Mouse (Mus musculus): Measurements from ENCODE around the gene Tcp1. TPM values are rescaled to one million over a fixed set of nuclear protein-coding genes. Genes with fewer than 3 reads are reported as not detected.
"Not testable (repeated sequence)": the region's sequence is repeated elsewhere in the genome, so short reads cannot be mapped to it uniquely, and the experiment has no call there.

Gene Tcp1
- polyA plus RNA-seq, 1 experiment from 2014 or later = 362 TPM

DNA sequence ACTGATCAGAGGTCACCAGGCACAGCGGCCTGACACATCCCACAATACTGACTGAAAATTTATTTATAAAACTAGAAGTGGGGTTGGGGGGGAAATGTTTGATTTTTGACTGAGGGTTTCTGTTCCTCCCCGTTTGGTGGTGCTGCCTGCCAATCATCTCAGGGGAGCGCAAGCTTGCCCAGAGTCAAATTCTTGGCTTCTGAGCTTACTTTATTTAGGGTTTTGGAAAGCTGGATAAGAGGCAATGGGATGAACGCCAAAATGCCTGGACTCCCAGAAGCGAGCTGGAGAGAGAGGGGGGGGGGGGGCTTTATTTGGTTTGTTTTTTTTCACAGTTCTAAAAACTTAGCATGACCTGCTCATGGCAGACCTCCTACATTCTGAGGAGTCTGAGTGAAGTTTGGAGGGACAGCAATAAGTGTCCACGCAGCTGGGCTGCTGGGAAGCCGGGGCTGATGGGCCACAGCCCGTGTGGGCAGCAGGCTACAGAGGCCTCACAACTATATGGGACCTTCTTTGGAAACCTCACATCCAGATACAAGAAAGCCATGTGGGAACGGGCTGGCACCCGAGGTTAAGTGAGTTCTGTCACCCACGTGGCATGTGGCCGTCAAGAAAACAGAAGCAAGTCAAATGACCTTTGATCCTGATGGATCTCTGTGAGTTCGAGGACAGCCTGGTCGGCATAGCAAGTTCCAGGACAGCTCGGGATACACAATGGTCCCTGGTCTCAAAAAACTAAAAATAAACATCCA lies 28.3 kb upstream of the Tcp1 start:
- Histone ChIP-seq H3K9me3 (ENCODE audit: control insufficient read depth, low read length) (no peaks in the 10 kb centered on the region), H3K27ac (ENCODE audit: low read length) (peak overlapping the region; percentile 48), H3K36me3 (ENCODE audit: control insufficient read depth, insufficient read depth, low read length) (no peaks in the 10 kb centered on the region), H3K4me3 (ENCODE audit: low read length) (no peak overlapping the region), H3K4me1 (replicated peaks; ENCODE audit: control insufficient read depth, insufficient read depth, low read length) (peaks cover 5% of the 10 kb centered on the region), H3K4me2 (ENCODE audit: low read depth, low read length) (no peak overlapping the region), H3K27me3 (ENCODE audit: control insufficient read depth, insufficient read depth, low read depth, low read length) (no peaks in the 10 kb centered on the region), H3K9ac (ENCODE audit: low read length) (no peak overlapping the region)
- WGBS = 40% methylated on average over 15 of the region's 15 CpGs
- peak; percentile 65 for ATAC-seq (ENCODE audit: low read depth)

DNA sequence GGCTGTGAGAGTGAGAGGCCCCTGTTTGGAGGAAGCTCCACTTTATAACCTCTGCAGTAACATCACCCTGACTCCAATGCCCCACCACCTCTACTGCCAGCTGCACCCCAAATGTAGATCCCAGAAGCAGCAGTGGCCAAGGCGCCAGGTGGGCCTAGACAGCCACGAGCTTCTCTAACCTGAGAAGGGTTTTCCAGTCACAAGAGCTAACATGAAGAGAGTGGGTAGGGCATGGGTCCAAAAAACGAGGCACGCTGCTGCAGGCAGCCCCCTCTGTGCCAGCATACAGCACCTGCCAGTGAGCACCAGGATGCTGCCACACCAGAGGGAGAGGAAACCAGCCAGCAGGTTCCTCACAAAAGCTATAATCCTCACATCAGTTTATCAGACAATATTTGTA lies 24.4 kb upstream of the Tcp1 start:
- Histone ChIP-seq H3K27me3 (ENCODE audit: control insufficient read depth, insufficient read depth, low read depth, low read length) (no peaks in the 10 kb centered on the region), H3K27ac (ENCODE audit: low read length) (no peak overlapping the region), H3K4me3 (ENCODE audit: low read length) (no peak overlapping the region), H3K9ac (ENCODE audit: low read length) (no peak overlapping the region), H3K9me3 (ENCODE audit: control insufficient read depth, low read length) (no peaks in the 10 kb centered on the region), H3K4me1 (replicated peaks; ENCODE audit: control insufficient read depth, insufficient read depth, low read length) (peaks cover 5% of the 10 kb centered on the region), H3K36me3 (ENCODE audit: control insufficient read depth, insufficient read depth, low read length) (no peaks in the 10 kb centered on the region), H3K4me2 (ENCODE audit: low read depth, low read length) (no peak overlapping the region)
- 81% methylated on average over 4 of the region's 4 CpGs for WGBS
- ATAC-seq (ENCODE audit: low read depth) = no peak

DNA sequence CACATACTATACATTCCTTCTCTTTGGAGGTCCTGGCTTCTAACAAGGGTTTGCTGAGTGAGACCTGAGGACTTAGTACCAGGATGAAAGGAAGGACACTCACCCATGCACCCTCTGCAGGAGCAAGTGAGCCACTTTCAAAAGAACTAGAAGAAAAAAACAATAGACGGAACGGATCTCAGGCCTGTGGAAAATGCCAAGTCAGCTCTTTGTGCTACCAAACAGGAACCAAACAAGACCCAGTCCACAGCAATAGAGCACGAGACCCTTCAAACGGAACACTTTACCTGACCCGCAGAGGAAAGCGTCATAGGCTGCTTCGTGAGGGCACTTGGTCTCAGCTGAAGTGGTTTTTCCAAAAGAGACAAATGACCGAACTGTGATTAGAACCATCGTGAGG lies 23.5 kb upstream of the Tcp1 start:
- ATAC-seq (ENCODE audit: low read depth) = no peak
- H3K27ac ChIP-seq (ENCODE audit: low read length) = no peak overlapping the region

DNA sequence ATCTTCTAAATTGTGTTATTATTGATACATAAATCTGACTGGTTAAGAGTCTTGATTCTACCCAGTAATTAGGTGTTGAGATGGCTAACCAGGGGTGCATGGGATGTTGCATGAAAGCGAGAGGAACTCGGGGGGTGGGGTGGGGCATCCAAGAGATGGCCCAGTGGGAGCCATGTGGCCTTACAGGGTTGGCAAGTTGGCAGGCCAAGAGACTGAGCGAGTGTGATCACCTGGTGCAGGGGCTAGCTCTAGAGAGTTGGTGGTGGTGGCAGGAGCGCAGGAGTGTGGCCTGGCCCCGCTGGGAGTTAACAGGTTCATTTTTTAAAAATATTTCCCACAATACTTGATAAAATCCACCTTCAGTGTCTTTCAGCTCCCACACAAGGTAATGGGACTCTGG lies 17.8 kb upstream of the Tcp1 start:
- H3K4me2 ChIP-seq (ENCODE audit: low read depth, low read length) = no peak overlapping the region
- H3K4me3 ChIP-seq (ENCODE audit: low read length) = no peak overlapping the region
- H3K4me1 ChIP-seq (replicated peaks; ENCODE audit: control insufficient read depth, insufficient read depth, low read length) = no peaks in the 10 kb centered on the region
- ATAC-seq (ENCODE audit: low read depth) = peak; percentile 15; the same call in 1 of the 2 replicates
- no peaks in the 10 kb centered on the region for H3K27me3 ChIP-seq (ENCODE audit: control insufficient read depth, insufficient read depth, low read depth, low read length)
- H3K27ac ChIP-seq (ENCODE audit: low read length) = no peak overlapping the region
- H3K9ac ChIP-seq (ENCODE audit: low read length) = no peak overlapping the region
- no peaks in the 10 kb centered on the region for H3K9me3 ChIP-seq (ENCODE audit: control insufficient read depth, low read length)
- no peaks in the 10 kb centered on the region; the same call in 1 of the 2 replicates for H3K36me3 ChIP-seq (ENCODE audit: control insufficient read depth, insufficient read depth, low read length)
- 88% methylated on average over 5 of the region's 5 CpGs for WGBS

More for the DNA sequence above, 23.5 kb upstream of the Tcp1 start:
- no peaks in the 10 kb centered on the region for H3K4me1 ChIP-seq (replicated peaks; ENCODE audit: control insufficient read depth, insufficient read depth, low read length)
- H3K9ac ChIP-seq (ENCODE audit: low read length) = no peak overlapping the region
- WGBS = 85% methylated on average over 9 of the region's 9 CpGs
- H3K27me3 ChIP-seq (ENCODE audit: control insufficient read depth, insufficient read depth, low read depth, low read length) = no peaks in the 10 kb centered on the region
- no peaks in the 10 kb centered on the region for H3K9me3 ChIP-seq (ENCODE audit: control insufficient read depth, low read length)
- no peak overlapping the region for H3K4me2 ChIP-seq (ENCODE audit: low read depth, low read length)
- H3K4me3 ChIP-seq (ENCODE audit: low read length) = no peak overlapping the region
- no peaks in the 10 kb centered on the region for H3K36me3 ChIP-seq (ENCODE audit: control insufficient read depth, insufficient read depth, low read length)

DNA sequence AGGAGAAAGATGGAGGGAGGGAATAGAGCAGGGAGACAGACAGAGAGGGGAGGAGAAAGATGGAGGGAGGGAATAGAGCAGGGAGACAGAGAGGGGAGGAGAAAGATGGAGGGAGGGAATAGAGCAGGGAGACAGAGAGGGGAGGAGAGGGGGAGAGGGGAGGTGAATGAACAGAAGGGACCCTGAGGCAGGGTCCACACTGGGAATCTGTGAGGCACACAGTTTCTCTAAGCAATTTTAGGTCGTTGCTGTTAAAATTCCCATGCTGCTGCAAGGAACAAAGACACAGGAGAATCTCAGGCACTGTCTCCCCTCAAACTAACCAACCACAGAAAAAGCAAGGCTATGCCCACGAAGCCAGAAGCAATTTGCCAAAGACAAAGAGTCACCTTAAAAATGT lies 16.9 kb upstream of the Tcp1 start:
- not testable (repeated sequence) for H3K36me3 ChIP-seq (ENCODE audit: control insufficient read depth, insufficient read depth, low read length); H3K27me3 ChIP-seq (ENCODE audit: control insufficient read depth, insufficient read depth, low read depth, low read length); H3K4me1 ChIP-seq (replicated peaks; ENCODE audit: control insufficient read depth, insufficient read depth, low read length); H3K9me3 ChIP-seq (ENCODE audit: control insufficient read depth, low read length); H3K9ac ChIP-seq (ENCODE audit: low read length); H3K27ac ChIP-seq (ENCODE audit: low read length); ATAC-seq (ENCODE audit: low read depth); H3K4me2 ChIP-seq (ENCODE audit: low read depth, low read length); H3K4me3 ChIP-seq (ENCODE audit: low read length)
- 41% methylated on average over 2 of the region's 2 CpGs for whole genome bisulfite sequencing

DNA sequence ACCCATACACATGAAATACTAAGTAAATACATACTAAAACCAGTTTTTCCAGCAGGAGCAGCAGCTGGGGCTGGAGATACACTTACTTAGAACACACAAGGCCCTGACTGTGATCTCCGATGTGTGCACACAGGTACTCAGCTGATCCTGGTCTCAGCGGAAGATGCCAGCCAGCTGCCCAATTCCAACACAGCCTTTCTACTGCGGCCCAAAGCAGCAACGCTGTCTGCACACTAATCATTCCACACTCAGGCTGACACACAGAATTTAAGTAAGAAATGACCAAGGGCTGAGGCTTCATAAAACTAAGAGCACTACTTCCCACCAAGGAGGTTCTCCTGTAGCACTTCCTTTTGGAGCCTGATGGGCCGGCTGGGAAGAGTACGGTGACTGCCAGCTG lies 13.2 kb upstream of the Tcp1 start:
- H3K9me3 ChIP-seq (ENCODE audit: control insufficient read depth, low read length) = no peaks in the 10 kb centered on the region
- ATAC-seq (ENCODE audit: low read depth) = no peak
- no peaks in the 10 kb centered on the region for H3K27me3 ChIP-seq (ENCODE audit: control insufficient read depth, insufficient read depth, low read depth, low read length)
- peaks cover 2% of the 10 kb centered on the region; the same call in 1 of the 2 replicates for H3K36me3 ChIP-seq (ENCODE audit: control insufficient read depth, insufficient read depth, low read length)
- H3K4me1 ChIP-seq (replicated peaks; ENCODE audit: control insufficient read depth, insufficient read depth, low read length) = peaks cover 5% of the 10 kb centered on the region; the same call in 1 of the 2 replicates
- WGBS = 84% methylated on average over 6 of the region's 6 CpGs
- no peak overlapping the region for H3K27ac ChIP-seq (ENCODE audit: low read length)
- H3K4me2 ChIP-seq (ENCODE audit: low read depth, low read length) = no peak overlapping the region
- no peak overlapping the region for H3K9ac ChIP-seq (ENCODE audit: low read length)
- no peak overlapping the region for H3K4me3 ChIP-seq (ENCODE audit: low read length)

DNA sequence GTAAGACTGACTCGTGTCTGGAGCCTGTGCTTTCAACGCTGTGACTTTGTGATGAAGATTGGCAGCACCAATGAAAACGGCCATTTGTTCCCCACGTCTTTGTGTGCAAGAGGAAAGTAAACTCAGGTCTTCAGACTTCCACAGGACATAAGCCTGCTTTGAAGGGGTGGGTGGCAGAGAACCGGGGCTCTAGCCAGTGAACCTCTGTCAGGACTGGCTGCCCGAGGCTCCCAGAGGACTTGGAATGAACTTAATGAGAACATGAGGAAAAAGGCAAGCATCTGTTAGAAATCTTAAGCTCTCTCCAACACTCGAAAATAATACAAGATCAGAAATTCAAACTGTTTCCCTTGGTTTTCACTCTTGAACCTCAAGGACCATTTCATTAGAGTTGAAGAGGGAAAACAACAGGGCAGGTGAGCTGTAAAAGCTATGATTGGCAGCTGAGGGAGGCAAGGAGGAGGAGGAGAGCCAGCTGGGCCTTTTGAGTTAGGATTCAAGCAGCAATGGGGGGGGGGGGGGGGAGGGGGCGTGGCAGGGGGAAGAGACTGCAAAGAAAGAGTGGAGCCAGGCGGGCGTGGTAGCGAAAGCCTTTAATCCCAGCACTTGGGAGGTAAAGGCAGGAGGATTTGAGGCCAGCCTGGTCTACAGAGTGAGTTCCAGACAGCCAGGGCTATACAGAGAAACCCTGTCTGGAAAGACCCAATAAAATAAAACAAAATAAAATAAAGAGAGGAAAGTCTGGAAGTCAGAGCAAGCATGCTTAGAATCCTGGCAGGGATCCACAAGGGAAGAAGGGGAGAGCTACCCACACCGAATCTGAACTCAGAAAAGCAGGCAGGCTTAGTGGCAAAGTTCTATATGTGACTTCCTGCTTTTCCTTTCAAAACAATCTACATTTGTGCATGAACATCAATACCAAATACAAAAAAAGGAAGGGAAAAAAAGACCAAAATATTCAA lies 11.8 kb upstream of the Tcp1 start:
- Histone ChIP-seq H3K27me3 (ENCODE audit: control insufficient read depth, insufficient read depth, low read depth, low read length) (no peaks in the 10 kb centered on the region), H3K4me1 (replicated peaks; ENCODE audit: control insufficient read depth, insufficient read depth, low read length) (peaks cover 5% of the 10 kb centered on the region; the same call in 1 of the 2 replicates), H3K9ac (ENCODE audit: low read length) (no peak overlapping the region), H3K9me3 (ENCODE audit: control insufficient read depth, low read length) (no peaks in the 10 kb centered on the region), H3K27ac (ENCODE audit: low read length) (peak overlapping the region; percentile 74), H3K36me3 (ENCODE audit: control insufficient read depth, insufficient read depth, low read length) (peaks cover 2% of the 10 kb centered on the region; the same call in 1 of the 2 replicates), H3K4me2 (ENCODE audit: low read depth, low read length) (no peak overlapping the region), H3K4me3 (ENCODE audit: low read length) (no peak overlapping the region)
- ATAC-seq (ENCODE audit: low read depth) = peak; percentile 75
- WGBS = 38% methylated on average over 11 of the region's 12 CpGs

DNA sequence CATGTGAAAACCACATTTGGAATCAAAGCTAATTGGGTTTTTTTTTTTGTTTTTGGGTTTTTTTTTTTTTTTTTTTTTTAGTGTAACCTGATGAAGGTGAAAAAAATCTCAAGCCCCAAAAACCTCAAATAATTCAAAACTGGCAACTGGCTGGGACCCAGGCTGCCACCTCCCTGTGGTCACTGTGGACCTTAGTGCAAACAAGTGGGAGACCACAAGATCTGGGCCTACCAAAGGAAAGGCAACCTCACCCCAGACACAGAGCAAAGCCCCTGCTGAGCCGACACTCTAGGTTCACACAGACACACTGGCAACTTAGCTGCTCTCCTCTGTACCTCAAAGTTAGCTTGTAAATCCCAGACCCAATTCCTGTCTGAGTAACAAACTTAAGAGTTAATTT lies 11.2 kb upstream of the Tcp1 start:
- no peak for ATAC-seq (ENCODE audit: low read depth)
- Histone ChIP-seq H3K36me3 (ENCODE audit: control insufficient read depth, insufficient read depth, low read length) (peaks cover 2% of the 10 kb centered on the region; the same call in 1 of the 2 replicates), H3K4me1 (replicated peaks; ENCODE audit: control insufficient read depth, insufficient read depth, low read length) (peaks cover 5% of the 10 kb centered on the region; the same call in 1 of the 2 replicates), H3K27ac (ENCODE audit: low read length) (0 out of 2 replicates have a peak overlapping the region, but pooled peaks have one; percentile 8), H3K27me3 (ENCODE audit: control insufficient read depth, insufficient read depth, low read depth, low read length) (no peaks in the 10 kb centered on the region), H3K9me3 (ENCODE audit: control insufficient read depth, low read length) (no peaks in the 10 kb centered on the region), H3K9ac (ENCODE audit: low read length) (no peak overlapping the region), H3K4me3 (ENCODE audit: low read length) (no peak overlapping the region), H3K4me2 (ENCODE audit: low read depth, low read length) (no peak overlapping the region)
- WGBS = 70% methylated on average over 1 of the region's 1 CpGs

DNA sequence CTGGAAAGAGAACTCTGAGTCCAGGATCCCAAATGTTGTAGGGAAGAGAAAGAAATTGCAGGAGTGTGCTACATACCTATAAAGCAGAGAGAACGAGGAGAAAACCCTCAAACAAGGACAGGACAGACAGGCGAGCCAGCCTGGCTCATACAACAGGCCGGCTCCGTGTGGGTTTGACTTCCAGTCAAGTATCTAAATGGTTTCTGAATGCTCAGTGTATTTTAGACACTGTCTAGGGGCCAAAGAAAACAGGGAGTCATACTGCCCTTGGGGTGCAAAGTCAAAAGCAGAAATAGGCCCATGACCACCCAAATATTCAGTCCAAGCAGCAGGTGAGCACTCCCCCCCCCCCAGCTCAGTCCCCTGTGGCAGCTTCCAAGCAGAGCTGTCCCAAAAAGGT lies 9.7 kb upstream of the Tcp1 start:
- 89% methylated on average over 4 of the region's 4 CpGs for WGBS
- ATAC-seq (ENCODE audit: low read depth) = no peak

More for the DNA sequence above, 9.7 kb upstream of the Tcp1 start:
- H3K4me2 ChIP-seq (ENCODE audit: low read depth, low read length) = no peak overlapping the region
- H3K4me3 ChIP-seq (ENCODE audit: low read length) = no peak overlapping the region
- H3K27me3 ChIP-seq (ENCODE audit: control insufficient read depth, insufficient read depth, low read depth, low read length) = no peaks in the 10 kb centered on the region
- peaks cover 5% of the 10 kb centered on the region; the same call in 1 of the 2 replicates for H3K4me1 ChIP-seq (replicated peaks; ENCODE audit: control insufficient read depth, insufficient read depth, low read length)
- H3K9ac ChIP-seq (ENCODE audit: low read length) = no peak overlapping the region
- H3K9me3 ChIP-seq (ENCODE audit: control insufficient read depth, low read length) = no peaks in the 10 kb centered on the region
- H3K27ac ChIP-seq (ENCODE audit: low read length) = no peak overlapping the region
- peaks cover 2% of the 10 kb centered on the region; the same call in 1 of the 2 replicates for H3K36me3 ChIP-seq (ENCODE audit: control insufficient read depth, insufficient read depth, low read length)

Measured in lung, embryonic 16.5 days (tissue).